Comparison of ENCODE assay signal across 12 mouse cellular contexts in the genomic region with DNA sequence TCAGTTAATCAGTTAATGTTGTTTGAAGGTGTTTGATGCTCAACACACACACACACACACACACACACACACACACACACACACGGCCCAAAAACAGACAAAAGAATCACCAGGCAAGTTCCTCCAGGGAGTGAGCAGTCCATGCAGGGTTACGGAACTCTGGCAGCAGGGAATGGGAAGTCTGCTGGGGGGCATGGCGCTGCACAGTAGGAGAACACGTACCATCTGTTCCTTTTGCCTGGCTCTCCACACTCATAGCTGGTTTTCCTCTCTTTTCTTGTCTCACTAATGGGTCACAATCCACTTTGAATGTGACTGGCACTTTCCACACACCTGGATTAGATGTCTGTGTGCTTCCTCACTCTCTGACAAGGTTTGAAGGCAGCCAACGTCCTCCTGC.
"Had no signal": no experiment of that assay in that cellular context is flagged by ENCODE, and none has a peak within 500 bp of the region (broad histone marks: within the 10 kb centered on the region; RNA-seq: fewer than 3 reads in every experiment).

No protein-coding gene starts in this region.

- H3K4me2 ChIP-seq: limb, embryonic 15.5 days; liver, embryonic 12.5 days; lung, embryonic 15.5 days; midbrain, embryonic 12.5 days; stomach, embryonic 15.5 days had no signal

- H3K36me3 ChIP-seq: limb, embryonic 15.5 days; liver, embryonic 12.5 days; lung, embryonic 15.5 days; midbrain, embryonic 12.5 days; stomach, embryonic 15.5 days had no signal

- H3K4me1 ChIP-seq: limb, embryonic 15.5 days; liver, embryonic 12.5 days; lung, embryonic 15.5 days; midbrain, embryonic 12.5 days; stomach, embryonic 15.5 days had no signal

- H3K9ac ChIP-seq: limb, embryonic 15.5 days; liver, embryonic 12.5 days; lung, embryonic 15.5 days; midbrain, embryonic 12.5 days; stomach, embryonic 15.5 days had no signal

- H3K4me3 ChIP-seq: limb, embryonic 15.5 days; liver, embryonic 12.5 days; lung, embryonic 15.5 days; midbrain, embryonic 12.5 days; stomach, embryonic 15.5 days had no signal

- H3K27me3 ChIP-seq: limb, embryonic 15.5 days; liver, embryonic 12.5 days; lung, embryonic 15.5 days; midbrain, embryonic 12.5 days; stomach, embryonic 15.5 days had no signal

- DNase-seq: kidney, adult 2 months; kidney, postnatal 4 days; lung, postnatal 14 days; right cerebral cortex, postnatal 14 days; thymus, postnatal 36 days had no signal

- H3K9me3 ChIP-seq: limb, embryonic 15.5 days; liver, embryonic 12.5 days; lung, embryonic 15.5 days; stomach, embryonic 15.5 days had no signal

- H3K27ac ChIP-seq: kidney, postnatal 0 days; limb, embryonic 15.5 days; liver, embryonic 12.5 days; lung, embryonic 15.5 days; macrophage; midbrain, embryonic 12.5 days; stomach, embryonic 15.5 days had no signal

- ATAC-seq: liver, embryonic 12.5 days had no signal
